10 mouse cellular contexts compared by ENCODE assay signal in the genomic region with DNA sequence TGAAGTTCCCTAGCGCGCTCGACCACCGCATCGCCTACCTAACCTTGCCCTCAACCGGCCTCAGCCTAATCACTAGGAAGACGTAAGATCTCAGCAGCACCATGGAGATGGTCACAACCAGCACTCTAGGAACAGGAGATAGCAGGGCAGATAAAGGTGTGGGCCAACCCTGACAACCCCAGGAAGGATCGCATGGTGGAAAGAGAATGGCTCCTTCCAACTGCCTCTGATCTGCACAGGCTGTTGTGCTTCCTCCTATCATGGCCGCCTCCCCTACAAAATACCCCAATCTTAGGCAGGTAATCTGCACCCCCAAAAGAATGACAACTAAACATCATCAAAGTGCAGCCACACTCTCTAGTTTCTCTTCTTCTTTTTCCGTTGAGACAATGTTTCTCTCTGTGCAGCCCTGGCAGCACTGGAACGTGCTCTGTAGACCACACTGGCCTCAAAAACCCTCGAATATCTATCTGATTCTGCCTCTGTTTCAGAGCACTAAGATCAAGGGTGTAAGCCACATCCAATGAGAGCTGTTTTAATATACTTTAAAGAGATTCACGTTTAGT. TPM values are rescaled to one million over a fixed set of nuclear protein-coding genes. Genes with fewer than 3 reads are reported as not detected.
DNase-seq lines count a peak whose midpoint lies in the region; ATAC-seq and TF ChIP-seq lines count a peak whose summit lies in the region.
"Had no signal": no experiment of that assay in that cellular context is flagged by ENCODE, and none has a peak within 500 bp of the region (broad histone marks: within the 10 kb centered on the region; RNA-seq: fewer than 3 reads in every experiment).

No protein-coding gene starts in this region.

- peak overlapping the region; percentile 95; the same call in 1 of the 2 replicates for H3K9ac ChIP-seq in heart, embryonic 13.5 days
- no peak overlapping the region for H3K9ac ChIP-seq in forebrain, embryonic 16.5 days (replicated peaks; ENCODE audit: low read depth, low read length)

- H3K36me3 ChIP-seq in heart, embryonic 13.5 days: peaks cover 58% of the 10 kb centered on the region
- H3K36me3 ChIP-seq in E14TG2a.4 (ENCODE audit: insufficient read depth, low read length) (peaks cover 62% of the 10 kb centered on the region), macrophage (ENCODE audit: inconsistent target) (peaks cover 43% of the 10 kb centered on the region)
- peaks cover 9% of the 10 kb centered on the region; the same call in 1 of the 2 replicates for H3K36me3 ChIP-seq in forebrain, embryonic 16.5 days (ENCODE audit: control insufficient read depth, insufficient read depth)

- peaks cover 75% of the 10 kb centered on the region for H3K79me2 ChIP-seq in macrophage (ENCODE audit: inconsistent target)

- H3K9me3 ChIP-seq in heart, embryonic 13.5 days: no peaks in the 10 kb centered on the region
- no peaks in the 10 kb centered on the region for H3K9me3 ChIP-seq in E14TG2a.4 (ENCODE audit: low read length)
- no peaks in the 10 kb centered on the region for H3K9me3 ChIP-seq in forebrain, embryonic 16.5 days (ENCODE audit: control insufficient read depth, low read length)

- WGBS in heart, embryonic 13.5 days: 77% methylated on average over 13 of the region's 13 CpGs
- 90% methylated on average over 13 of the region's 13 CpGs for WGBS in forebrain, embryonic 16.5 days
- 51% methylated on average over 13 of the region's 13 CpGs for WGBS in macrophage (ENCODE audit: missing documents)

- H3K4me2 ChIP-seq in heart, embryonic 13.5 days: peak overlapping the region; percentile 73
- peak overlapping the region; percentile 75 for H3K4me2 ChIP-seq in forebrain, embryonic 16.5 days (ENCODE audit: low read length)

- no peak for ATAC-seq in heart, embryonic 13.5 days (ENCODE audit: extremely low read depth, insufficient number of reproducible peaks, low FRiP score, low TSS enrichment)
- no peak for ATAC-seq in forebrain, embryonic 16.5 days

- peak overlapping the region; percentile 83 for H3K4me3 ChIP-seq in heart, embryonic 13.5 days
- H3K4me3 ChIP-seq in E14TG2a.4 (replicated peaks; ENCODE audit: low read length) (0 out of 2 replicates have a peak overlapping the region, but pooled peaks have one; percentile 98), macrophage (ENCODE audit: inconsistent target) (no peak overlapping the region)
- no peak overlapping the region for H3K4me3 ChIP-seq in forebrain, embryonic 16.5 days (replicated peaks; ENCODE audit: low read length)

- DNase-seq in heart, postnatal 4 days: no peak
- no peak for DNase-seq in urinary bladder, adult 2 months (ENCODE audit: low spot score)
- no peak for DNase-seq in Muller cell, postnatal 12 days (ENCODE audit: inconsistent ontology term)
- no peak for DNase-seq in retina, embryonic 14.5 days (ENCODE audit: low spot score)
- DNase-seq: cerebellum, adult 18-20 months; kidney, postnatal 14 days had no signal

- peaks cover 35% of the 10 kb centered on the region for H3K4me1 ChIP-seq in heart, embryonic 13.5 days
- H3K4me1 ChIP-seq in E14TG2a.4 (replicated peaks; ENCODE audit: low read depth, low read length): peaks cover 46% of the 10 kb centered on the region
- peaks cover 34% of the 10 kb centered on the region for H3K4me1 ChIP-seq in forebrain, embryonic 16.5 days (replicated peaks; ENCODE audit: control insufficient read depth, insufficient read depth, low read length)

- no peak for TF ChIP-seq CTCF in E14TG2a.4 (conservative IDR thresholded peaks at IDR 0.05; ENCODE audit: low read length)

- H3K27me3 ChIP-seq in heart, embryonic 13.5 days (replicated peaks): no peaks in the 10 kb centered on the region
- H3K27me3 ChIP-seq in E14TG2a.4 (ENCODE audit: insufficient read depth, low read length): no peaks in the 10 kb centered on the region
- no peaks in the 10 kb centered on the region for H3K27me3 ChIP-seq in forebrain, embryonic 16.5 days (replicated peaks; ENCODE audit: control insufficient read depth, insufficient read depth, low read length)

- H3K27ac ChIP-seq in heart, embryonic 13.5 days (replicated peaks): no peak overlapping the region
- no peak overlapping the region for H3K27ac ChIP-seq in forebrain, embryonic 16.5 days (ENCODE audit: low read length)
- H3K27ac ChIP-seq in macrophage: 0 out of 2 replicates have a peak overlapping the region, but pooled peaks have one; percentile 8

RNA-seq across cellular contexts. Expression of a gene that starts 3.2 kb away (rescaled TPM):
- 32.6 and 33.4 TPM in 2 replicates for polyA plus RNA-seq in heart, embryonic 13.5 days (2015; fragmentation: Nextera tagmentation; extraction: Ambion mirVana)
- 10 to 100 TPM; 82.8 to 89.2 TPM for total RNA-seq in heart, postnatal 4 days (2021)
- 77.0 and 90.5 TPM in 2 replicates for polyA plus RNA-seq in forebrain, embryonic 16.5 days (2015; fragmentation: Nextera tagmentation; extraction: Ambion mirVana)
- total RNA-seq in macrophage (2018; cell fraction: chromatin; rRNA removed): 100 to 1,000 TPM; 370 to 603 (median 505) TPM
- total RNA-seq in macrophage (2018; cell fraction: cytosol; rRNA removed): 100 to 1,000 TPM in 9 of 26 experiments, 10 to 100 TPM in 17; 77.7 to 118 (median 92.2) TPM
- total RNA-seq in macrophage (2018; cell fraction: nucleus; rRNA removed): 100 to 1,000 TPM; 224 to 458 (median 312) TPM
- 71.3 to 78.4 TPM (median 71.7 TPM) in 3 replicates for polyA plus RNA-seq in macrophage (2018)
- polyA plus RNA-seq in urinary bladder, adult 2 months (2012; rRNA removed): 74.9 and 76.7 TPM in 2 replicates

RNA-seq across cellular contexts. Expression of a gene that starts 31.0 kb away (rescaled TPM):
- polyA plus RNA-seq in heart, embryonic 13.5 days (2015; fragmentation: Nextera tagmentation; extraction: Ambion mirVana): 9.9 and 11.2 TPM in 2 replicates
- total RNA-seq in heart, postnatal 4 days (2021): 10 to 100 TPM; 25.4 to 27.8 TPM
- 6.7 and 10.6 TPM in 2 replicates for polyA plus RNA-seq in forebrain, embryonic 16.5 days (2015; fragmentation: Nextera tagmentation; extraction: Ambion mirVana)
- total RNA-seq in macrophage (2018; cell fraction: chromatin; rRNA removed): 10 to 100 TPM in 9 of 26 experiments, 1 to 10 TPM in 17; 5.4 to 16.7 (median 8.5) TPM
- 10 to 100 TPM in 22 of 26 experiments, 1 to 10 TPM in 4; 6.9 to 23.5 (median 15.8) TPM for total RNA-seq in macrophage (2018; cell fraction: cytosol; rRNA removed)
- total RNA-seq in macrophage (2018; cell fraction: nucleus; rRNA removed): 10 to 100 TPM in 7 of 26 experiments, 1 to 10 TPM in 19; 2.0 to 20.9 (median 7.7) TPM
- polyA plus RNA-seq in macrophage (2018): 11.7 to 64.5 TPM (median 22.5 TPM) in 3 replicates
- polyA plus RNA-seq in urinary bladder, adult 2 months (2012; rRNA removed): 65.7 and 70.7 TPM in 2 replicates

RNA-seq across cellular contexts. Expression of a gene that starts 35.4 kb away (rescaled TPM):
- 0.66 and 0.76 TPM in 2 replicates for polyA plus RNA-seq in heart, embryonic 13.5 days (2015; fragmentation: Nextera tagmentation; extraction: Ambion mirVana)
- 10 to 100 TPM; 69.8 to 85.1 TPM for total RNA-seq in heart, postnatal 4 days (2021)
- 12.3 and 14.6 TPM in 2 replicates for polyA plus RNA-seq in forebrain, embryonic 16.5 days (2015; fragmentation: Nextera tagmentation; extraction: Ambion mirVana)
- 1 to 10 TPM in 10 of 26 experiments, under 1 TPM in 9, not detected in 7; 0.46 to 2.7 (median 1.1) TPM for total RNA-seq in macrophage (2018; cell fraction: chromatin; rRNA removed)
- total RNA-seq in macrophage (2018; cell fraction: cytosol; rRNA removed): under 1 TPM in 1 of 26 experiments, not detected in 25; 0.39 TPM
- total RNA-seq in macrophage (2018; cell fraction: nucleus; rRNA removed): 1 to 10 TPM in 4 of 26 experiments, under 1 TPM in 17, not detected in 5; 0.23 to 3.8 (median 0.62) TPM
- polyA plus RNA-seq in macrophage (2018): not detected in 3 replicates
- polyA plus RNA-seq in urinary bladder, adult 2 months (2012; rRNA removed): 0.40 and 0.55 TPM in 2 replicates

RNA-seq across cellular contexts. Expression of a gene that starts 37.7 kb away (rescaled TPM):
- 0.25 and 0.37 TPM in 2 replicates for polyA plus RNA-seq in heart, embryonic 13.5 days (2015; fragmentation: Nextera tagmentation; extraction: Ambion mirVana)
- under 1 TPM in 1 of 2 experiments, not detected in 1; 0.45 TPM for total RNA-seq in heart, postnatal 4 days (2021)
- polyA plus RNA-seq in forebrain, embryonic 16.5 days (2015; fragmentation: Nextera tagmentation; extraction: Ambion mirVana): 0.31 and 0.43 TPM in 2 replicates
- not detected for total RNA-seq in macrophage (2018; cell fraction: chromatin; rRNA removed)
- total RNA-seq in macrophage (2018; cell fraction: cytosol; rRNA removed): not detected
- total RNA-seq in macrophage (2018; cell fraction: nucleus; rRNA removed): not detected
- not detected in 3 replicates for polyA plus RNA-seq in macrophage (2018)
- not detected in 2 replicates for polyA plus RNA-seq in urinary bladder, adult 2 months (2012; rRNA removed)

Comparison
In these comparisons a context has a peak if more than half of its experiments do, and no peak if none do; other contexts are left out.
1. H3K4me3 ChIP-seq: peak in heart, embryonic 13.5 days (single experiment) and E14TG2a.4 (single experiment); none in forebrain, embryonic 16.5 days (single experiment) and macrophage (single experiment).